ENCODE assay signal across 15 mouse cellular contexts in the genomic region with DNA sequence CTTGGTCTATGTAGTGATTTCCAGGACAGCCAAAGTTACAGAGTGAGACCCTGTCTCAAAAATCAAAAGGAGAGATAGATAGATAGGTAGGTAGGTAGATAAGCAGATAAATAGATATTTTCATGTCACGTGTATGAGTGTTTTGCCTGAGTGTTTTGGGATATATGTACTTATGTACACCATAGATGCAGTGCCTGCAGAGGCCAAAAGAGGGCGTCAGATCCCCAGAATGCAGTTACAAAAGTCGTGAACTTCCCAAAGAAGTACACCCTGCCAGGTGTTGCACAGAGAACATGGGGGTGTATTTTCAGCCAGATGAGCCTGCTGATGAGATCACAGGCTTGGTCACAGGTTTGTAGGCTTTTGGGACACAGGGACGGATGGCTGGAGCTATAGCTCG. TPM values are rescaled to one million over a fixed set of nuclear protein-coding genes. Genes with fewer than 3 reads are reported as not detected.
DNase-seq lines count a peak whose midpoint lies in the region; ATAC-seq and TF ChIP-seq lines count a peak whose summit lies in the region.
"Had no signal": no experiment of that assay in that cellular context is flagged by ENCODE, and none has a peak within 500 bp of the region (broad histone marks: within the 10 kb centered on the region; RNA-seq: fewer than 3 reads in every experiment).

No protein-coding gene starts in this region.

- no peak for TF ChIP-seq POLR2A in lung, adult 2 months (IDR thresholded peaks at IDR 0.05; ENCODE audit: borderline replicate concordance, extremely low read depth, low read depth, low read length)

- WGBS in lung, adult 2 months, result 56% methylated on average over 5 of the region's 5 CpGs

- CTCF ChIA-PET in Patski (lab: Charles Lee), result interaction anchor here (1.3 to 2.2 kb wide), 2 partner anchors 51 to 230 kb away, joined by 4 to 9 read pairs; no protein-coding TSS in a partner anchor

- H3K4me1 ChIP-seq in lung, adult 2 months (ENCODE audit: control insufficient read depth, insufficient read depth, low read length), result no peaks in the 10 kb centered on the region
- H3K4me1 ChIP-seq: limb, embryonic 12.5 days had no signal

- H3K4me3 ChIP-seq in lung, adult 2 months (replicated peaks; ENCODE audit: extremely low read depth, low read depth, low read length), result no peak overlapping the region
- H3K4me3 ChIP-seq: limb, embryonic 12.5 days had no signal

- H3K27me3 ChIP-seq in Patski, result no peaks in the 10 kb centered on the region

- peak; percentile 25 for DNase-seq in embryo, embryonic 10 days (ENCODE audit: low spot score)
- no peak for DNase-seq in embryo, embryonic 9.5 days (ENCODE audit: extremely low spot score)
- DNase-seq in lung, adult 2 months, result no peak
- no peak for DNase-seq in lung, postnatal 10 days
- DNase-seq in Patski (ENCODE audit: low read depth, low spot score), result no peak
- DNase-seq in retina, embryonic 14.5 days (ENCODE audit: low spot score), result peak; percentile 38
- no peak for DNase-seq in natural killer cell, adult 2 months (ENCODE audit: low spot score in 2 of 2)
- no peak for DNase-seq in gastrocnemius, postnatal 10 days
- DNase-seq: cerebellum, adult 9-11 months; heart, postnatal 4 days; kidney, adult 8-10 months; lung, postnatal 36 days; spleen, adult 18-20 months had no signal

- 0 out of 2 replicates have a peak, but pooled peaks have one; percentile 9 for TF ChIP-seq CTCF in lung, adult 2 months (IDR thresholded peaks at IDR 0.05; ENCODE audit: insufficient read depth, low read length)
- TF ChIP-seq CTCF in Patski (IDR thresholded peaks at IDR 0.05), result peak; percentile 45

- POLR2A ChIA-PET in Patski (lab: Charles Lee), result interaction anchor here (0.6 kb wide), 1 partner anchor 229 kb away, joined by 3 read pairs; no protein-coding TSS in a partner anchor

- in situ Hi-C loops in Patski (cut with MboI; ENCODE audit: low pct_unique_long_range_greater_than_20kb), result loop anchor here (5.0 kb wide), 1 partner anchor 237 kb away; no protein-coding TSS in a partner anchor

- no peak for ATAC-seq in Patski
- ATAC-seq: forebrain, embryonic 16.5 days had no signal

RNA-seq across cellular contexts. Expression of gene Sept5, which starts 49.4 kb away (rescaled TPM):
- polyA plus RNA-seq in lung, adult 2 months (2012; rRNA removed), result 9.0 and 22.0 TPM in 2 replicates
- polyA plus RNA-seq in Patski (2021), result 28.2 TPM
- total RNA-seq in gastrocnemius, postnatal 10 days (2021), result 10 to 100 TPM in 1 of 2 experiments, 1 to 10 TPM in 1; 7.9 to 15.7 TPM

RNA-seq across cellular contexts. Expression of gene Gm49601, which starts 52.9 kb away (rescaled TPM):
- 3.6 and 9.4 TPM in 2 replicates for polyA plus RNA-seq in lung, adult 2 months (2012; rRNA removed)
- 6.1 TPM for polyA plus RNA-seq in Patski (2021)
- 1 to 10 TPM; 1.6 to 3.6 TPM for total RNA-seq in gastrocnemius, postnatal 10 days (2021)

RNA-seq across cellular contexts. Expression of gene Gp1bb, which starts 56.9 kb away (rescaled TPM):
- polyA plus RNA-seq in lung, adult 2 months (2012; rRNA removed), result 9.7 and 15.5 TPM in 2 replicates
- polyA plus RNA-seq in Patski (2021), result 0.91 TPM
- total RNA-seq in gastrocnemius, postnatal 10 days (2021), result not detected

Comparison
In these comparisons a context has a peak if more than half of its experiments do, and no peak if none do; other contexts are left out.
1. DNase-seq: peak in embryo, embryonic 10 days (single experiment) and retina, embryonic 14.5 days (single experiment); none in embryo, embryonic 9.5 days (single experiment), lung, adult 2 months (single experiment), lung, postnatal 10 days (single experiment), Patski (single experiment), natural killer cell, adult 2 months (0 of 2) and gastrocnemius, postnatal 10 days (single experiment).